Mouse (Mus musculus) midbrain, embryonic 10.5 days (tissue): ENCODE measurements around the gene Sh2b3. TPM values are rescaled to one million over a fixed set of nuclear protein-coding genes. Genes with fewer than 3 reads are reported as not detected.

Experiments used
- DNase-seq: peaks from one replicate; pipeline ENCODE4 v3.0.0-alpha.2; 2017; ENCODE audit warnings: low spot score
- H3K27ac ChIP-seq: fragments of 300-500 bp; sonication (generic); replicated peaks from 2 replicates; pipeline ENCODE4 v1.5.1; 2016; ENCODE audit warnings: mild to moderate bottlenecking
- H3K27me3 ChIP-seq: fragments of 300-500 bp; sonication (generic); 2 replicates; pipeline ENCODE4 v1.6.1; 2016; ENCODE audit warnings: low read depth, mild to moderate bottlenecking; ENCODE audit not compliant: poor library complexity, severe bottlenecking
- H3K36me3 ChIP-seq: fragments of 300-500 bp; sonication (generic); 2 replicates; pipeline ENCODE4 v1.6.1; 2016; ENCODE audit warnings: mild to moderate bottlenecking, moderate library complexity
- H3K4me1 ChIP-seq: fragments of 300-500 bp; sonication (generic); 2 replicates; pipeline ENCODE4 v1.6.1; 2016
- H3K4me3 ChIP-seq: fragments of 300-500 bp; sonication (generic); 2 replicates; pipeline ENCODE4 v1.5.1; 2016; ENCODE audit warnings: mild to moderate bottlenecking, moderate library complexity
- H3K9me3 ChIP-seq: fragments of 300-500 bp; sonication (generic); replicated peaks from 2 replicates; pipeline ENCODE4 v1.6.1; 2016; ENCODE audit warnings: mild to moderate bottlenecking
- WGBS: fragments of 180-500 bp; shearing (Covaris S2); methylation state at CpG from one replicate; pipeline ENCODE4 v1.1.7; 2016; 5-methylcytosine and 5-hydroxymethylcytosine counted together
- polyA plus RNA-seq: library from polyadenylated mRNA; unstranded; fragments of >200 nt; fragmentation: Nextera tagmentation; extraction: Ambion mirVana; gene quantifications from 2 replicates; pipeline ENCODE4 v1.2.1, GENCODE M21; 2016

Sh2b3 gene
- polyA plus RNA-seq, 1 experiment from 2014 or later = 6.9 TPM

GRCm38 (mm10) chr5:121798447-121798846 lies 39.0 kb downstream of the Sh2b3 start:
- Histone ChIP-seq H3K9me3 (no peaks in the 10 kb centered on the region), H3K4me1 (no peaks in the 10 kb centered on the region), H3K27me3 (no peaks in the 10 kb centered on the region), H3K36me3 (peaks cover 99% of the 10 kb centered on the region), H3K4me3 (no peak overlapping the region), H3K27ac (no peak overlapping the region)
- no peak for DNase-seq
- WGBS = 93% methylated on average over 2 of the region's 2 CpGs

- DNase-seq = no peak
- H3K9me3 ChIP-seq = no peaks in the 10 kb centered on the region
- no peaks in the 10 kb centered on the region for H3K27me3 ChIP-seq
- H3K36me3 ChIP-seq = peaks cover 97% of the 10 kb centered on the region
- no peak overlapping the region for H3K4me3 ChIP-seq
- 90% methylated on average over 3 of the region's 3 CpGs for WGBS
- no peak overlapping the region for H3K27ac ChIP-seq
- no peaks in the 10 kb centered on the region for H3K4me1 ChIP-seq
Observed at GRCm38 (mm10) chr5:121795800-121796199, 41.6 kb downstream of the Sh2b3 start.

GRCm38 (mm10) chr5:121791026-121791425 lies 46.4 kb downstream of the Sh2b3 start:
- Histone ChIP-seq H3K27me3 (no peaks in the 10 kb centered on the region), H3K4me3 (no peak overlapping the region), H3K36me3 (peaks cover 99% of the 10 kb centered on the region), H3K9me3 (no peaks in the 10 kb centered on the region), H3K4me1 (no peaks in the 10 kb centered on the region), H3K27ac (no peak overlapping the region)
- WGBS = 93% methylated on average over 5 of the region's 5 CpGs
- DNase-seq = no peak

GRCm38 (mm10) chr5:121783862-121784500 lies 53.5 kb downstream of the Sh2b3 start:
- no peak for DNase-seq
- Histone ChIP-seq H3K27ac (no peak overlapping the region), H3K36me3 (peaks cover 98% of the 10 kb centered on the region)

GRCm38 (mm10) chr5:121782467-121782866 lies 55.0 kb downstream of the Sh2b3 start:
- H3K36me3 ChIP-seq = peaks cover 98% of the 10 kb centered on the region

More at GRCm38 (mm10) chr5:121783862-121784500, 53.5 kb downstream of the Sh2b3 start:
- no peaks in the 10 kb centered on the region for H3K27me3 ChIP-seq
- H3K4me1 ChIP-seq = no peaks in the 10 kb centered on the region
- no peak overlapping the region for H3K4me3 ChIP-seq
- 84% methylated on average over 10 of the region's 10 CpGs for WGBS
- H3K9me3 ChIP-seq = no peaks in the 10 kb centered on the region

GRCm38 (mm10) chr5:121780180-121780579 lies 57.3 kb downstream of the Sh2b3 start:
- Histone ChIP-seq H3K36me3 (peaks cover 98% of the 10 kb centered on the region), H3K4me1 (no peaks in the 10 kb centered on the region)

More at GRCm38 (mm10) chr5:121782467-121782866, 55.0 kb downstream of the Sh2b3 start:
- Histone ChIP-seq H3K9me3 (no peaks in the 10 kb centered on the region), H3K27ac (no peak overlapping the region), H3K27me3 (no peaks in the 10 kb centered on the region), H3K4me1 (no peaks in the 10 kb centered on the region), H3K4me3 (no peak overlapping the region)
- no peak for DNase-seq
- 73% methylated on average over 4 of the region's 4 CpGs for WGBS

GRCm38 (mm10) chr5:121778485-121779119 lies 58.8 kb downstream of the Sh2b3 start:
- H3K4me3 ChIP-seq = no peak overlapping the region
- peaks cover 98% of the 10 kb centered on the region for H3K36me3 ChIP-seq
- 96% methylated on average over 7 of the region's 7 CpGs for WGBS
- no peaks in the 10 kb centered on the region for H3K4me1 ChIP-seq
- H3K27ac ChIP-seq = no peak overlapping the region
- no peaks in the 10 kb centered on the region for H3K27me3 ChIP-seq
- no peak for DNase-seq
- H3K9me3 ChIP-seq = no peaks in the 10 kb centered on the region

More at GRCm38 (mm10) chr5:121780180-121780579, 57.3 kb downstream of the Sh2b3 start:
- no peak overlapping the region for H3K27ac ChIP-seq
- no peaks in the 10 kb centered on the region for H3K27me3 ChIP-seq
- 88% methylated on average over 5 of the region's 5 CpGs for WGBS
- H3K4me3 ChIP-seq = no peak overlapping the region
- H3K9me3 ChIP-seq = no peaks in the 10 kb centered on the region
- no peak for DNase-seq

- Histone ChIP-seq H3K36me3 (peaks cover 68% of the 10 kb centered on the region), H3K4me1 (no peaks in the 10 kb centered on the region), H3K27me3 (no peaks in the 10 kb centered on the region), H3K4me3 (no peak overlapping the region), H3K9me3 (no peaks in the 10 kb centered on the region), H3K27ac (no peak overlapping the region)
- WGBS = 89% methylated on average over 3 of the region's 3 CpGs
- no peak for DNase-seq
Observed at GRCm38 (mm10) chr5:121771611-121772010, 65.8 kb downstream of the Sh2b3 start.

GRCm38 (mm10) chr5:121769827-121770226 lies 67.6 kb downstream of the Sh2b3 start:
- H3K4me1 ChIP-seq = no peaks in the 10 kb centered on the region
- WGBS = 90% methylated on average over 7 of the region's 7 CpGs
- DNase-seq = no peak
- no peaks in the 10 kb centered on the region for H3K9me3 ChIP-seq
- H3K36me3 ChIP-seq = peaks cover 63% of the 10 kb centered on the region
- no peaks in the 10 kb centered on the region for H3K27me3 ChIP-seq
- H3K27ac ChIP-seq = no peak overlapping the region
- H3K4me3 ChIP-seq = no peak overlapping the region

- DNase-seq = no peak
- no peak overlapping the region for H3K4me3 ChIP-seq
- H3K27me3 ChIP-seq = no peaks in the 10 kb centered on the region
- 91% methylated on average over 2 of the region's 2 CpGs for WGBS
- no peaks in the 10 kb centered on the region for H3K9me3 ChIP-seq
- peaks cover 58% of the 10 kb centered on the region for H3K36me3 ChIP-seq
- no peak overlapping the region for H3K27ac ChIP-seq
- H3K4me1 ChIP-seq = no peaks in the 10 kb centered on the region
Observed at GRCm38 (mm10) chr5:121767564-121767963, 69.9 kb downstream of the Sh2b3 start.

GRCm38 (mm10) chr5:121766038-121766773 lies 71.2 kb downstream of the Sh2b3 start:
- Histone ChIP-seq H3K27ac (no peak overlapping the region), H3K36me3 (peaks cover 58% of the 10 kb centered on the region), H3K4me3 (no peak overlapping the region), H3K9me3 (no peaks in the 10 kb centered on the region), H3K27me3 (no peaks in the 10 kb centered on the region), H3K4me1 (no peaks in the 10 kb centered on the region)
- no peak for DNase-seq
- WGBS = 95% methylated on average over 4 of the region's 4 CpGs
